Mouse (Mus musculus) stomach, embryonic 16.5 days (tissue): ENCODE measurements at regions not wholly inside any gene's neighbourhood (a gene's known extent, or its start where the extent isn't known, plus 50 kb on each side); places are given as distances from the start of the nearest gene placed in this dataset.

Experiments
- ATAC-seq: fragments of 200-750 bp; cut with Nextera tagmentation; 2 replicates; pipeline ENCODE4 v1.8.0; 2017; ENCODE audit warnings: moderate number of reproducible peaks, moderate TSS enrichment; ENCODE audit not compliant: insufficient read depth, low FRiP score
- H3K27ac ChIP-seq: fragments of 300-500 bp; sonication (generic); 2 replicates; pipeline ENCODE4 v1.5.1; 2014; ENCODE audit warnings: low read length
- H3K27me3 ChIP-seq: fragments of 300-500 bp; sonication (generic); 2 replicates; pipeline ENCODE4 v1.6.1; 2014; ENCODE audit warnings: low read length, control low read depth, mixed read lengths; ENCODE audit not compliant: control insufficient read depth, insufficient read depth
- H3K36me3 ChIP-seq: fragments of 300-500 bp; sonication (generic); 2 replicates; pipeline ENCODE4 v1.6.1; 2014; ENCODE audit warnings: low read length; ENCODE audit not compliant: control insufficient read depth, insufficient read depth
- H3K4me1 ChIP-seq: fragments of 300-500 bp; sonication (generic); 2 replicates; pipeline ENCODE4 v1.6.1; 2014; ENCODE audit warnings: low read length, control low read depth, mixed read lengths; ENCODE audit not compliant: control insufficient read depth, insufficient read depth
- H3K4me2 ChIP-seq: fragments of 300-500 bp; sonication (generic); 2 replicates; pipeline ENCODE4 v1.6.1; 2014; ENCODE audit warnings: low read depth, low read length, mixed read lengths
- H3K4me3 ChIP-seq: fragments of 300-500 bp; sonication (generic); replicated peaks from 2 replicates; pipeline ENCODE4 v1.5.1; 2014; ENCODE audit warnings: mild to moderate bottlenecking, low read length
- H3K9ac ChIP-seq: fragments of 300-500 bp; sonication (generic); 2 replicates; pipeline ENCODE4 v1.6.1; 2014; ENCODE audit warnings: low read length
- H3K9me3 ChIP-seq: fragments of 300-500 bp; sonication (generic); replicated peaks from 2 replicates; pipeline ENCODE4 v1.6.1; 2016; ENCODE audit warnings: low read length, control low read depth; ENCODE audit not compliant: control insufficient read depth
- WGBS: fragments of 180-500 bp; shearing (Covaris S2); extraction: QIAGEN DNeasy Blood & Tissue Kit; methylation state at CpG from one replicate; pipeline ENCODE4 v1.1.7; 2014; 5-methylcytosine and 5-hydroxymethylcytosine counted together

GRCm38 (mm10) chr12:95054887-95055286 lies 637.1 kb upstream of the Flrt2 start:
- Histone ChIP-seq H3K27ac (no peak overlapping the region), H3K27me3 (no peaks in the 10 kb centered on the region), H3K4me1 (no peaks in the 10 kb centered on the region), H3K4me2 (no peak overlapping the region), H3K9ac (no peak overlapping the region), H3K9me3 (no peaks in the 10 kb centered on the region), H3K4me3 (no peak overlapping the region), H3K36me3 (no peaks in the 10 kb centered on the region)
- no peak for ATAC-seq
- 69% methylated on average over 3 of the region's 3 CpGs for WGBS

- no peak overlapping the region for H3K4me3 ChIP-seq
- H3K9ac ChIP-seq = no peak overlapping the region
- 84% methylated on average over 7 of the region's 7 CpGs for WGBS
- no peak overlapping the region for H3K4me2 ChIP-seq
- no peaks in the 10 kb centered on the region for H3K27me3 ChIP-seq
- no peaks in the 10 kb centered on the region for H3K36me3 ChIP-seq
- H3K27ac ChIP-seq = no peak overlapping the region
- H3K4me1 ChIP-seq = no peaks in the 10 kb centered on the region
- ATAC-seq = no peak
- H3K9me3 ChIP-seq = no peaks in the 10 kb centered on the region
Measured at GRCm38 (mm10) chr12:95056926-95057325, 635.1 kb upstream of the Flrt2 start.

GRCm38 (mm10) chr12:95059396-95059795 lies 632.6 kb upstream of the Flrt2 start:
- WGBS = 77% methylated on average over 2 of the region's 2 CpGs
- Histone ChIP-seq H3K27me3 (no peaks in the 10 kb centered on the region), H3K9ac (no peak overlapping the region), H3K9me3 (no peaks in the 10 kb centered on the region), H3K4me3 (no peak overlapping the region), H3K36me3 (no peaks in the 10 kb centered on the region), H3K27ac (no peak overlapping the region), H3K4me2 (no peak overlapping the region), H3K4me1 (no peaks in the 10 kb centered on the region)
- ATAC-seq = no peak

- Histone ChIP-seq H3K27ac (no peak overlapping the region), H3K4me3 (no peak overlapping the region), H3K9me3 (no peaks in the 10 kb centered on the region), H3K4me1 (no peaks in the 10 kb centered on the region), H3K36me3 (no peaks in the 10 kb centered on the region), H3K27me3 (no peaks in the 10 kb centered on the region), H3K9ac (no peak overlapping the region), H3K4me2 (no peak overlapping the region)
- 82% methylated on average over 2 of the region's 2 CpGs for WGBS
- ATAC-seq = no peak
Measured at GRCm38 (mm10) chr12:95072307-95072706, 619.7 kb upstream of the Flrt2 start.

- Histone ChIP-seq H3K27ac (no peak overlapping the region), H3K36me3 (no peaks in the 10 kb centered on the region), H3K4me2 (no peak overlapping the region), H3K4me3 (no peak overlapping the region), H3K4me1 (no peaks in the 10 kb centered on the region), H3K9me3 (no peaks in the 10 kb centered on the region), H3K27me3 (no peaks in the 10 kb centered on the region), H3K9ac (no peak overlapping the region)
- no peak for ATAC-seq
- WGBS = 81% methylated on average over 3 of the region's 3 CpGs
Measured at GRCm38 (mm10) chr12:95119223-95119952, 572.6 kb upstream of the Flrt2 start.

GRCm38 (mm10) chr12:95132804-95133203 lies 559.2 kb upstream of the Flrt2 start:
- ATAC-seq = no peak
- Histone ChIP-seq H3K27ac (no peak overlapping the region), H3K27me3 (no peaks in the 10 kb centered on the region), H3K4me2 (no peak overlapping the region), H3K36me3 (no peaks in the 10 kb centered on the region), H3K4me3 (no peak overlapping the region), H3K9me3 (no peaks in the 10 kb centered on the region), H3K9ac (no peak overlapping the region), H3K4me1 (no peaks in the 10 kb centered on the region)
- 78% methylated on average over 1 of the region's 1 CpGs for WGBS

GRCm38 (mm10) chr12:95133482-95133881 lies 558.5 kb upstream of the Flrt2 start:
- 49% methylated on average over 4 of the region's 4 CpGs for WGBS
- Histone ChIP-seq H3K9me3 (no peaks in the 10 kb centered on the region), H3K4me1 (no peaks in the 10 kb centered on the region), H3K27me3 (no peaks in the 10 kb centered on the region), H3K36me3 (no peaks in the 10 kb centered on the region), H3K27ac (no peak overlapping the region), H3K4me3 (no peak overlapping the region), H3K4me2 (no peak overlapping the region), H3K9ac (no peak overlapping the region)
- ATAC-seq = no peak

- no peak overlapping the region for H3K27ac ChIP-seq
- no peaks in the 10 kb centered on the region for H3K27me3 ChIP-seq
- ATAC-seq = no peak
- H3K9ac ChIP-seq = no peak overlapping the region
- no peaks in the 10 kb centered on the region for H3K36me3 ChIP-seq
- H3K9me3 ChIP-seq = no peaks in the 10 kb centered on the region
- no peak overlapping the region for H3K4me3 ChIP-seq
- no peak overlapping the region for H3K4me2 ChIP-seq
- 59% methylated on average over 2 of the region's 2 CpGs for WGBS
- no peaks in the 10 kb centered on the region for H3K4me1 ChIP-seq
Measured at GRCm38 (mm10) chr12:95138167-95138566, 553.9 kb upstream of the Flrt2 start.

- Histone ChIP-seq H3K4me2 (no peak overlapping the region), H3K4me3 (no peak overlapping the region)
- WGBS = 44% methylated on average over 2 of the region's 2 CpGs
Measured at GRCm38 (mm10) chr12:95171051-95171450, 521.0 kb upstream of the Flrt2 start.

More at GRCm38 (mm10) chr12:95171051-95171450, 521.0 kb upstream of the Flrt2 start:
- Histone ChIP-seq H3K27ac (no peak overlapping the region), H3K4me1 (no peaks in the 10 kb centered on the region), H3K9ac (no peak overlapping the region), H3K9me3 (no peaks in the 10 kb centered on the region), H3K36me3 (no peaks in the 10 kb centered on the region), H3K27me3 (no peaks in the 10 kb centered on the region)
- ATAC-seq = no peak
